Mouse (Mus musculus): ENCODE measurements around the gene Zfr2.

DNA sequence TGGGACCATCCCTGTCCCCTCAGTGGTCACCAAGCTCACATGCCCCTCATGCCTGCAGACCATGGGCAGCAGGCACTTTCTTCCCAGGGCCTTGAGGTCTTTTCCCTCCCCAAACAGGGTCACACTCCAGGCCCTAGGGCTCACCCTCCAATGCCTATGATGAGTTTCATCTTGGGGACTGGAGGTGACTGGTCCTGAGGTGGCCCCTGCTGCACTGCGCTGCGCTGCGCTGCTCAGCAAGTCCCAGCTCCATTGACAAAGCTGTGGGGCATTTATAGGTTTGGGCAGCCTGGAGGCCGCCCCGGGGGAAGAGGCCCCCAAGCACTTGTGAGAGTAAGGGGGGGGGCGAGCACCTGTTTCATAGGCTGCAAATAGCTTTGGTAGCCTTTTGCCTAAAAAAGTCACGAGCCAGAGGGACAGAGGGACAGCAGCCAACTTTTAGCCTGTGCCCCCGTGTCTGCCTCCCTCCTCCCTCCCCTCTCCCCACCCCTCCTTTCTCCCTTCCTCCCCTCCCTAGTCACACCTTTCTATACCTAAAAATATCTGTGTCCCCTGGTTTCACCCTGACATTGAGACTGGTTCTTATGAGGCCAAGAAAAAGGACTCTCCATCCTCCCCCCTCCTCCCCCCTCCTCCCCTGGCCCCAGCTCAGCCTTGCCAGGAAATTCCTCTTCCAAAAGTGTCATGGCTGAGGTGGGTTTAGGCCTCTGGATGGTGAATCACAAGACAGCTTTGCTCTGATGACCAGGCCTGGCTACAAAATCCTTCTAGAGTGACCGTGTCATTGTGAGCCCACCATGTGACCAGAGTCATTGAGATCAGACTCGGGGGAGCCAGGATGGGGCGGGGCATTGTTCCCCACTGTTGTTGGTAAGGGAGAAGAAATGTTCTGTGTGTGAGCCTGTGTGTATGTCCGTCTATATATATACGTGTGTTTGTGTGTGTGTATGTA lies 30.9 kb upstream of the Zfr2 start, which contains the start of gene Nmrk2:
- no peak for TF ChIP-seq CTCF (IDR thresholded peaks at IDR 0.05; ENCODE audit: borderline replicate concordance, insufficient read depth, low read depth, low read length)
- no peak for TF ChIP-seq POLR2A (IDR thresholded peaks at IDR 0.05; ENCODE audit: borderline replicate concordance, insufficient read depth, low read length)
